Mouse (Mus musculus): ENCODE measurements around the gene Dglucy. TPM values are rescaled to one million over a fixed set of nuclear protein-coding genes. Genes with fewer than 3 reads are reported as not detected.
A peak's percentile ranks its signal among the peaks of the same experiment; 100 is the strongest.

Gene Dglucy
- polyA plus RNA-seq, 1 experiment from 2014 or later = 2.8 TPM

GRCm38 (mm10) chr12:100775911-100776581 lies 2.8 kb upstream of the Dglucy start:
- Histone ChIP-seq H3K27me3 (ENCODE audit: control insufficient read depth, insufficient read depth, low read length) (no peaks in the 10 kb centered on the region), H3K27ac (replicated peaks) (no peak overlapping the region), H3K4me2 (replicated peaks; ENCODE audit: low read depth) (no peak overlapping the region), H3K9me3 (ENCODE audit: control insufficient read depth, low read length) (no peaks in the 10 kb centered on the region), H3K4me3 (ENCODE audit: low read depth, low read length) (no peak overlapping the region), H3K36me3 (ENCODE audit: control insufficient read depth, insufficient read depth, low read length) (no peaks in the 10 kb centered on the region), H3K4me1 (replicated peaks; ENCODE audit: control insufficient read depth, insufficient read depth) (0 out of 2 replicates have a peak, but pooled peaks cover 3% of the 10 kb centered on the region), H3K9ac (ENCODE audit: low read length) (no peak overlapping the region)
- no peak for ATAC-seq (ENCODE audit: low FRiP score, low TSS enrichment)
- WGBS = 59% methylated on average over 8 of the region's 8 CpGs
- DNase-seq (ENCODE audit: low spot score) = no peak
- TF ChIP-seq CTCF (IDR thresholded peaks at IDR 0.05; ENCODE audit: low read depth) = no peak
- TF ChIP-seq EP300 (optimal IDR thresholded peaks at IDR 0.05) = no peak

GRCm38 (mm10) chr12:100776991-100777390 lies 1.9 kb upstream of the Dglucy start:
- TF ChIP-seq EP300 (optimal IDR thresholded peaks at IDR 0.05) = no peak
- no peak for TF ChIP-seq CTCF (IDR thresholded peaks at IDR 0.05; ENCODE audit: low read depth)

GRCm38 (mm10) chr12:100778276-100778933 lies 452 bp upstream of the Dglucy start:
- Histone ChIP-seq H3K27ac (replicated peaks) (peak overlapping the region; percentile 88), H3K9ac (ENCODE audit: low read length) (peak overlapping the region; percentile 65), H3K9me3 (ENCODE audit: control insufficient read depth, low read length) (no peaks in the 10 kb centered on the region), H3K4me3 (ENCODE audit: low read depth, low read length) (peak overlapping the region; percentile 44), H3K4me2 (replicated peaks; ENCODE audit: low read depth) (peak overlapping the region; percentile 64), H3K4me1 (replicated peaks; ENCODE audit: control insufficient read depth, insufficient read depth) (0 out of 2 replicates have a peak, but pooled peaks cover 3% of the 10 kb centered on the region), H3K27me3 (ENCODE audit: control insufficient read depth, insufficient read depth, low read length) (no peaks in the 10 kb centered on the region), H3K36me3 (ENCODE audit: control insufficient read depth, insufficient read depth, low read length) (no peaks in the 10 kb centered on the region)
- DNase-seq (ENCODE audit: low spot score) (no peak), ATAC-seq (ENCODE audit: low FRiP score, low TSS enrichment) (no peak)
- TF ChIP-seq CTCF (IDR thresholded peaks at IDR 0.05; ENCODE audit: low read depth) (no peak), EP300 (optimal IDR thresholded peaks at IDR 0.05) (no peak)
- WGBS = 66% methylated on average over 10 of the region's 10 CpGs

More at GRCm38 (mm10) chr12:100776991-100777390, 1.9 kb upstream of the Dglucy start:
- Histone ChIP-seq H3K9me3 (ENCODE audit: control insufficient read depth, low read length) (no peaks in the 10 kb centered on the region), H3K36me3 (ENCODE audit: control insufficient read depth, insufficient read depth, low read length) (no peaks in the 10 kb centered on the region), H3K4me3 (ENCODE audit: low read depth, low read length) (no peak overlapping the region), H3K27me3 (ENCODE audit: control insufficient read depth, insufficient read depth, low read length) (no peaks in the 10 kb centered on the region), H3K4me2 (replicated peaks; ENCODE audit: low read depth) (no peak overlapping the region), H3K9ac (ENCODE audit: low read length) (no peak overlapping the region), H3K4me1 (replicated peaks; ENCODE audit: control insufficient read depth, insufficient read depth) (0 out of 2 replicates have a peak, but pooled peaks cover 3% of the 10 kb centered on the region), H3K27ac (replicated peaks) (no peak overlapping the region)
- ATAC-seq (ENCODE audit: low FRiP score, low TSS enrichment) = no peak
- WGBS = 58% methylated on average over 6 of the region's 6 CpGs
- DNase-seq (ENCODE audit: low spot score) = no peak

- H3K4me1 ChIP-seq (replicated peaks; ENCODE audit: control insufficient read depth, insufficient read depth) = 0 out of 2 replicates have a peak, but pooled peaks cover 3% of the 10 kb centered on the region
- H3K27me3 ChIP-seq (ENCODE audit: control insufficient read depth, insufficient read depth, low read length) = no peaks in the 10 kb centered on the region
- H3K36me3 ChIP-seq (ENCODE audit: control insufficient read depth, insufficient read depth, low read length) = no peaks in the 10 kb centered on the region
- no peaks in the 10 kb centered on the region for H3K9me3 ChIP-seq (ENCODE audit: control insufficient read depth, low read length)
- no peak for TF ChIP-seq CTCF (IDR thresholded peaks at IDR 0.05; ENCODE audit: low read depth)
- no peak for TF ChIP-seq EP300 (optimal IDR thresholded peaks at IDR 0.05)
- DNase-seq (ENCODE audit: low spot score) = no peak
- H3K4me2 ChIP-seq (replicated peaks; ENCODE audit: low read depth) = no peak overlapping the region
- no peak overlapping the region for H3K27ac ChIP-seq (replicated peaks)
- WGBS = 89% methylated on average over 10 of the region's 10 CpGs
- no peak for ATAC-seq (ENCODE audit: low FRiP score, low TSS enrichment)
- H3K9ac ChIP-seq (ENCODE audit: low read length) = no peak overlapping the region
- H3K4me3 ChIP-seq (ENCODE audit: low read depth, low read length) = no peak overlapping the region
These were observed 1.6 kb downstream of the Dglucy start for GRCm38 (mm10) chr12:100780416-100780815.

- Histone ChIP-seq H3K27ac (replicated peaks) (no peak overlapping the region), H3K4me3 (ENCODE audit: low read depth, low read length) (no peak overlapping the region), H3K9me3 (ENCODE audit: control insufficient read depth, low read length) (no peaks in the 10 kb centered on the region), H3K4me1 (replicated peaks; ENCODE audit: control insufficient read depth, insufficient read depth) (0 out of 2 replicates have a peak, but pooled peaks cover 3% of the 10 kb centered on the region), H3K4me2 (replicated peaks; ENCODE audit: low read depth) (no peak overlapping the region), H3K36me3 (ENCODE audit: control insufficient read depth, insufficient read depth, low read length) (no peaks in the 10 kb centered on the region), H3K27me3 (ENCODE audit: control insufficient read depth, insufficient read depth, low read length) (no peaks in the 10 kb centered on the region), H3K9ac (ENCODE audit: low read length) (no peak overlapping the region)
- DNase-seq (ENCODE audit: low spot score) = no peak
- TF ChIP-seq EP300 (optimal IDR thresholded peaks at IDR 0.05) (no peak), CTCF (IDR thresholded peaks at IDR 0.05; ENCODE audit: low read depth) (no peak)
- ATAC-seq (ENCODE audit: low FRiP score, low TSS enrichment) = no peak
- 78% methylated on average over 13 of the region's 13 CpGs for WGBS
These were observed 2.7 kb downstream of the Dglucy start for GRCm38 (mm10) chr12:100781428-100782120.

Measured in stomach, postnatal 0 days (tissue).